Mouse (Mus musculus) megakaryocyte, embryonic 14.5 days (primary cell): ENCODE data around the gene H2-M5.

ENCODE experiments used
- FLI1 ChIP-seq: IDR thresholded peaks from 2 replicates; pipeline ENCODE4 v1.6.1; 2012; ENCODE audit warnings: low read length, inconsistent platforms, mixed read lengths
- GATA1 ChIP-seq: IDR thresholded peaks from 3 replicates; pipeline ENCODE4 v1.6.1; 2012; ENCODE audit warnings: mixed read lengths, low read length, inconsistent platforms, borderline replicate concordance

GRCm38 (mm10) chr17:36938056-36938455 is 51.3 kb downstream of the H2-M5 start:
- TF ChIP-seq FLI1, result no peak
- TF ChIP-seq GATA1, result no peak
